Mouse (Mus musculus): ENCODE measurements around the gene Cma2.
"Not testable (repeated sequence)": the region's sequence is repeated elsewhere in the genome, so short reads cannot be mapped to it uniquely, and the experiment has no call there.

Gene Cma2

GRCm38 (mm10) chr14:56021305-56021704 lies 70.5 kb downstream of the Cma2 start:
- DNase-seq (ENCODE audit: extremely low spot score, low read depth, low spot score), result not testable (repeated sequence)

All from hindlimb bud, embryonic 11.5 days (tissue).